Mouse (Mus musculus) midbrain, embryonic 13.5 days (tissue): ENCODE measurements around the gene Gm16223. TPM values are rescaled to one million over a fixed set of nuclear protein-coding genes. Genes with fewer than 3 reads are reported as not detected.

Experiments used
- ATAC-seq: fragments of 200-750 bp; cut with Nextera tagmentation; 2 replicates; pipeline ENCODE4 v1.8.0; 2017; ENCODE audit warnings: mild to moderate bottlenecking, moderate TSS enrichment, moderate library complexity
- H3K27ac ChIP-seq: fragments of 300-500 bp; sonication (generic); 2 replicates; pipeline ENCODE4 v1.5.1; 2015; ENCODE audit warnings: inconsistent platforms, mild to moderate bottlenecking, moderate library complexity
- H3K27me3 ChIP-seq: fragments of 300-500 bp; sonication (generic); 2 replicates; pipeline ENCODE4 v1.6.1; 2015; ENCODE audit warnings: mild to moderate bottlenecking, inconsistent platforms
- H3K36me3 ChIP-seq: fragments of 300-500 bp; sonication (generic); 2 replicates; pipeline ENCODE4 v1.6.1; 2015; ENCODE audit warnings: mild to moderate bottlenecking, inconsistent platforms
- H3K4me1 ChIP-seq: fragments of 300-500 bp; sonication (generic); replicated peaks from 2 replicates; pipeline ENCODE4 v1.6.1; 2015; ENCODE audit warnings: inconsistent platforms
- H3K4me2 ChIP-seq: fragments of 300-500 bp; sonication (generic); replicated peaks from 2 replicates; pipeline ENCODE4 v1.6.1; 2015; ENCODE audit warnings: moderate library complexity, mild to moderate bottlenecking, inconsistent platforms
- H3K4me3 ChIP-seq: fragments of 300-500 bp; sonication (generic); replicated peaks from 2 replicates; pipeline ENCODE4 v1.5.1; 2015; ENCODE audit warnings: mild to moderate bottlenecking, inconsistent platforms
- H3K9ac ChIP-seq: fragments of 300-500 bp; sonication (generic); replicated peaks from 2 replicates; pipeline ENCODE4 v1.6.1; 2015; ENCODE audit warnings: mild to moderate bottlenecking, inconsistent platforms
- H3K9me3 ChIP-seq: fragments of 300-500 bp; sonication (generic); 2 replicates; pipeline ENCODE4 v1.6.1; 2016; ENCODE audit warnings: mild to moderate bottlenecking, inconsistent platforms
- WGBS: fragments of 180-500 bp; shearing (Covaris S2); methylation state at CpG from one replicate; pipeline ENCODE4 v1.1.7; 2015; 5-methylcytosine and 5-hydroxymethylcytosine counted together
- polyA plus RNA-seq: library from polyadenylated mRNA; unstranded; fragments of >200 nt; fragmentation: Nextera tagmentation; extraction: Ambion mirVana; gene quantifications from 2 replicates; pipeline ENCODE4 v1.2.1, GENCODE M21; 2015

Gm16223 gene
- polyA plus RNA-seq, 1 experiment from 2014 or later = not detected

DNA sequence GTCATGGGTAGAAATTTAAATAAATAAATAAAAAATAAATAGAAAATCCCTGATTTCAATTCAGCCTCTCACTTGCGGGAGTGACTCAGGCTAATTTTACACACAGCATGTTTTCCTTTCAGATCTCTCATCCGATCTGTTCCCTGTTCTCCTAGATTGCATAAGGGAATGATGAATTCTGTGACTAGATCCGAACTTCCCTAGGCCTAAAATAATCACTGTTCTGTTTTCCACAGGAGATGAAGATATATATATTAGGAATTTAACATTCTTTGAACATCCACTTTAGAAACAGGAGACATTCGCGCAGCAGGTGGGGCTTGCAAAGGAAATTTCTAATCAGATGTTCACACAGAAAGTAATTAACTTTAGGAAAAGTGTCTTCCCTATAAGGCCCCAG is 171.5 kb downstream of the Gm16223 start:
- H3K9me3 ChIP-seq = no peaks in the 10 kb centered on the region

GRCm38 (mm10) chr5:42239806-42240205 is 172.0 kb downstream of the Gm16223 start:
- Histone ChIP-seq H3K27ac (no peak overlapping the region), H3K4me3 (no peak overlapping the region), H3K36me3 (no peaks in the 10 kb centered on the region), H3K9me3 (no peaks in the 10 kb centered on the region), H3K4me2 (no peak overlapping the region), H3K4me1 (no peaks in the 10 kb centered on the region), H3K27me3 (no peaks in the 10 kb centered on the region), H3K9ac (no peak overlapping the region)
- no peak for ATAC-seq

More for the DNA sequence above, 171.5 kb downstream of the Gm16223 start:
- Histone ChIP-seq H3K4me2 (no peak overlapping the region), H3K27me3 (no peaks in the 10 kb centered on the region), H3K27ac (no peak overlapping the region), H3K4me1 (no peaks in the 10 kb centered on the region), H3K4me3 (no peak overlapping the region), H3K9ac (no peak overlapping the region), H3K36me3 (no peaks in the 10 kb centered on the region)
- WGBS = 74% methylated on average over 5 of the region's 5 CpGs
- ATAC-seq = no peak

DNA sequence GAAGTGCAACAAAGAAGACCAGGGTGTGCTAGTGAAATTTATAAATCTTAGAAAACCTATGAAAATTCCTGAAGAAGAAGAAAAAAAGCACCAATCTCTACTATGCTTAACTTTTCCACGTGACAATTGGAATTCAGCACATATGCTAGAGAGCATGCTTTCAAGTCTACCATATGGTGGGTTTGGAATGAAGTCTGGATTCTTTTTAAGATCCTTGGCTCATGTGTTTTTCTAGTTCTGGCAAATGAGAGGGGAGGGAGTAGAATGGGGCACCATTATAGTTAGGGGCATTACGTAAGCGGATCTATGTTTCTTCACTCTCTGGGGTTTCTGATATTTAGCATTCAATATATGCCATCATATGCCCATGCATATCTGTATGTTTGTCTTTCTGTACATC is 182.6 kb downstream of the Gm16223 start:
- no peak for ATAC-seq
- no peaks in the 10 kb centered on the region for H3K4me1 ChIP-seq
- no peak overlapping the region for H3K4me3 ChIP-seq
- no peaks in the 10 kb centered on the region for H3K9me3 ChIP-seq
- no peak overlapping the region for H3K9ac ChIP-seq
- no peak overlapping the region for H3K4me2 ChIP-seq
- no peaks in the 10 kb centered on the region for H3K27me3 ChIP-seq
- WGBS = 89% methylated on average over 3 of the region's 3 CpGs
- H3K36me3 ChIP-seq = no peaks in the 10 kb centered on the region
- no peak overlapping the region for H3K27ac ChIP-seq

Other genes starting within 250 kb of the Gm16223 start
- gene Bod1l, start 223.6 kb upstream of the Gm16223 start, polyA plus RNA-seq = 29.9 and 31.8 TPM in 2 replicates